Mouse (Mus musculus): ENCODE results near the gene Vamp9. TPM values are rescaled to one million over a fixed set of nuclear protein-coding genes. Genes with fewer than 3 reads are reported as not detected.

The Vamp9 gene
- total and polyA plus RNA-seq, 3 experiments: not detected

GRCm38 (mm10) chr5:99976334-99976955 is 70.4 kb downstream of the Vamp9 start:
- peak; percentile 71 for DNase-seq (ENCODE audit: low read depth, low spot score)
- peaks cover 66% of the 10 kb centered on the region for H3K79me2 ChIP-seq (ENCODE audit: control insufficient read depth, insufficient read depth, low read length, poor library complexity)
- no peak overlapping the region; the same call in 1 of the 2 replicates for H3K27ac ChIP-seq (ENCODE audit: control insufficient read depth, low read depth, low read length)
- peaks cover 33 to 47% of the 10 kb centered on the region in 2 experiments for H3K36me3 ChIP-seq (ENCODE audit: control insufficient read depth in 1 of 2, insufficient read depth in 2 of 2, low read length in 2 of 2)
- TF ChIP-seq SIN3A (IDR thresholded peaks at IDR 0.05; ENCODE audit: low read length) (0 out of 2 replicates have a peak, but pooled peaks have one; percentile 40), MYB (IDR thresholded peaks at IDR 0.05; ENCODE audit: low read depth, low read length) (no peak), POLR2A (IDR thresholded peaks at IDR 0.05; ENCODE audit: control insufficient read depth in 1 of 2, insufficient read depth in 1 of 2, low read depth in 1 of 2, low read length in 2 of 2, poor library complexity in 1 of 2) (no peak), CHD1 (IDR thresholded peaks at IDR 0.05; ENCODE audit: low read depth, low read length) (peak; percentile 70; the same call in 1 of the 2 replicates), MAZ (IDR thresholded peaks at IDR 0.05; ENCODE audit: low read depth, low read length) (no peak), CHD2 (IDR thresholded peaks at IDR 0.05; ENCODE audit: low read length) (no peak)
- H3K4me1 ChIP-seq (ENCODE audit: control insufficient read depth in 1 of 2, insufficient read depth in 2 of 2, low read length in 2 of 2): peaks cover 18 to 21% of the 10 kb centered on the region in 2 experiments
- peak overlapping the region; percentile 92 to 96 for H3K4me3 ChIP-seq (ENCODE audit: control insufficient read depth in 1 of 2, insufficient read depth in 1 of 2, low read depth in 2 of 2, low read length in 2 of 2)
- no peaks in the 10 kb centered on the region for H3K9me3 ChIP-seq (replicated peaks; ENCODE audit: insufficient read depth, low read length)
- H3K27me3 ChIP-seq (ENCODE audit: control insufficient read depth in 1 of 2, insufficient read depth in 2 of 2, low read length in 2 of 2): no peaks in the 10 kb centered on the region
- peak overlapping the region; percentile 100 for H3K9ac ChIP-seq (ENCODE audit: control insufficient read depth, low read depth, low read length, poor library complexity, severe bottlenecking)

DNA sequence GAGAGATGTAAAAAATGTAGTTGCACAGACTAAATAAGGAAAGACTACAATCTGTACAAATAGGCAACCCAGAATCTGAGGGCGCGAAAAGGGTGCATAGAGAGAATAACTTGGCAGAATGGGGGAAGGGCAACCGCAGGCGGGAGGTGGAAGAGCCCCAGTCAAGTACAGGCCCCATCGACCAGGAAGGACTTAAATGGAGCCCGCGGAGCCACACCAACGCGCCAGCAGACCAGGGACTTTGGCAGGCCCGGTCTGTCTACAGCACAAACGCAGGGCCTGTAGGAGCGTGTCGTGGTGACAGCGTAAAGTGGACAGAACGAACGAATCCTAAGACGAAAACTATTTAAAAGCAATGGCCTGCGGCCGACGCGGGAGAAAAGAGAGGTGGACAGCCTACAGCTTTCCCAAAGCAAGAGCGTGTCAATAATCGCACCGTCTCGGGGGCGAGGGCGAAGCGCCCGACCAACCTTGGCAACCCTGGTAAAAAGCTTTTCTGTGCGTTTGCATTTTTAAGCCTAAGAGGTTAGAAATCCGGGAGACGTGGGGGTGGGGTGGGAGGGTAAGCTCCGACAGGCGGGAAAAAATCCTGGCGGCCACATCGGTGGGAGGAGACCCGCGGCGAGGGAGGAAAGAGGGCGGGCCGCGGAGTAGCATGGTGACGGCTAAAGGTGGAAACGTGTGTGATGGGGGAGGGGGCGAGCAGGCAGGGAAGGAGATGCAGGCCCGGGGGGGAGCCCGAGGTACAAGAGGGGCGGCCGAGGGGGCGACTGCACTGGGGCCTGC is 71.7 kb downstream of the Vamp9 start:
- H3K36me3 ChIP-seq (ENCODE audit: control insufficient read depth in 1 of 2, insufficient read depth in 2 of 2, low read length in 2 of 2): peaks cover 23 to 40% of the 10 kb centered on the region in 2 experiments
- H3K9me3 ChIP-seq (replicated peaks; ENCODE audit: insufficient read depth, low read length): no peaks in the 10 kb centered on the region
- peaks cover 61% of the 10 kb centered on the region for H3K79me2 ChIP-seq (ENCODE audit: control insufficient read depth, insufficient read depth, low read length, poor library complexity)
- peak overlapping the region; percentile 92 to 96 for H3K4me3 ChIP-seq (ENCODE audit: control insufficient read depth in 1 of 2, insufficient read depth in 1 of 2, low read depth in 2 of 2, low read length in 2 of 2)
- H3K9ac ChIP-seq (ENCODE audit: control insufficient read depth, low read depth, low read length, poor library complexity, severe bottlenecking): peak overlapping the region; percentile 100
- peak overlapping the region; percentile 89 for H3K27ac ChIP-seq (ENCODE audit: control insufficient read depth, low read depth, low read length)
- H3K27me3 ChIP-seq (ENCODE audit: control insufficient read depth in 1 of 2, insufficient read depth in 2 of 2, low read length in 2 of 2): no peaks in the 10 kb centered on the region
- peaks cover 18 to 24% of the 10 kb centered on the region in 2 experiments for H3K4me1 ChIP-seq (ENCODE audit: control insufficient read depth in 1 of 2, insufficient read depth in 2 of 2, low read length in 2 of 2)
- DNase-seq (ENCODE audit: low read depth, low spot score): peak; percentile 87
- TF ChIP-seq HCFC1 (IDR thresholded peaks at IDR 0.05; ENCODE audit: low read depth, low read length): no peak
- peak; percentile 85 for TF ChIP-seq E2F4 (IDR thresholded peaks at IDR 0.05; ENCODE audit: borderline replicate concordance, low read depth, low read length)
- TF ChIP-seq CHD1 (IDR thresholded peaks at IDR 0.05; ENCODE audit: low read depth, low read length): no peak
- TF ChIP-seq GATA1 (IDR thresholded peaks at IDR 0.05; ENCODE audit: low read depth, low read length): no peak
- TF ChIP-seq ETS1 (IDR thresholded peaks at IDR 0.05; ENCODE audit: low read depth, low read length): 0 out of 2 replicates have a peak, but pooled peaks have one; percentile 14
- no peak for TF ChIP-seq MEF2A (IDR thresholded peaks at IDR 0.05; ENCODE audit: extremely low read depth, insufficient replicate concordance, low read depth, low read length, poor library complexity, severe bottlenecking)
- TF ChIP-seq MAFK (IDR thresholded peaks at IDR 0.05; ENCODE audit: borderline replicate concordance, low read depth, low read length): no peak
- no peak for TF ChIP-seq MYB (IDR thresholded peaks at IDR 0.05; ENCODE audit: low read depth, low read length)
- peak; percentile 65 for TF ChIP-seq SIN3A (IDR thresholded peaks at IDR 0.05; ENCODE audit: low read length)
- TF ChIP-seq MAZ (IDR thresholded peaks at IDR 0.05; ENCODE audit: low read depth, low read length): no peak
- TF ChIP-seq KAT2A (conservative IDR thresholded peaks at IDR 0.05; ENCODE audit: low read depth, low read length): no peak
- no peak for TF ChIP-seq RAD21 (IDR thresholded peaks at IDR 0.05; ENCODE audit: low read depth, low read length)
- TF ChIP-seq NELFE (IDR thresholded peaks at IDR 0.05; ENCODE audit: low read depth, low read length): no peak; the same call in 1 of the 2 replicates
- TF ChIP-seq ZC3H11A (IDR thresholded peaks at IDR 0.05; ENCODE audit: low read depth, low read length): no peak
- no peak for TF ChIP-seq TAL1 (IDR thresholded peaks at IDR 0.05; ENCODE audit: low read length)
- TF ChIP-seq MAX (IDR thresholded peaks at IDR 0.05; ENCODE audit: low read length): peak; percentile 58
- TF ChIP-seq RCOR1 (IDR thresholded peaks at IDR 0.05; ENCODE audit: low read depth, low read length): no peak
- no peak for TF ChIP-seq ZKSCAN1 (IDR thresholded peaks at IDR 0.05; ENCODE audit: low read depth, low read length)
- no peak for TF ChIP-seq SMC3 (IDR thresholded peaks at IDR 0.05; ENCODE audit: low read depth, low read length)
- no peak for TF ChIP-seq USF1 (IDR thresholded peaks at IDR 0.05; ENCODE audit: low read depth, low read length)
- TF ChIP-seq UBTF (IDR thresholded peaks at IDR 0.05; ENCODE audit: borderline replicate concordance, insufficient read depth, low read depth, low read length): 0 out of 2 replicates have a peak, but pooled peaks have one; percentile 50
- peak; percentile 86 for TF ChIP-seq MXI1 (IDR thresholded peaks at IDR 0.05; ENCODE audit: low read depth, low read length)
- TF ChIP-seq CHD2 (IDR thresholded peaks at IDR 0.05; ENCODE audit: low read length): no peak
- no peak for TF ChIP-seq ZMIZ1 (IDR thresholded peaks at IDR 0.05; ENCODE audit: low read depth, low read length)
- TF ChIP-seq MYC (IDR thresholded peaks at IDR 0.05; ENCODE audit: low read depth, low read length): 0 out of 2 replicates have a peak, but pooled peaks have one; percentile 14
- peak; percentile 22; the same call in 1 of the 2 replicates for TF ChIP-seq TBP (IDR thresholded peaks at IDR 0.05; ENCODE audit: low read depth, low read length)
- no peak for TF ChIP-seq NRF1 (IDR thresholded peaks at IDR 0.05; ENCODE audit: insufficient read depth, low read depth, low read length, poor library complexity, severe bottlenecking)
